Mouse (Mus musculus) lung, adult 18-20 months (tissue): Measurements from ENCODE around the gene Apol11b.
"Not testable (repeated sequence)": the region's sequence is repeated elsewhere in the genome, so short reads cannot be mapped to it uniquely, and the experiment has no call there.

ENCODE experiments used
- DNase-seq, 2 experiments: peaks; one replicate each; pipeline ENCODE4 v3.0.0; 2022; ENCODE audit warnings: mixed read lengths in 2 of 2

The Apol11b gene

DNA sequence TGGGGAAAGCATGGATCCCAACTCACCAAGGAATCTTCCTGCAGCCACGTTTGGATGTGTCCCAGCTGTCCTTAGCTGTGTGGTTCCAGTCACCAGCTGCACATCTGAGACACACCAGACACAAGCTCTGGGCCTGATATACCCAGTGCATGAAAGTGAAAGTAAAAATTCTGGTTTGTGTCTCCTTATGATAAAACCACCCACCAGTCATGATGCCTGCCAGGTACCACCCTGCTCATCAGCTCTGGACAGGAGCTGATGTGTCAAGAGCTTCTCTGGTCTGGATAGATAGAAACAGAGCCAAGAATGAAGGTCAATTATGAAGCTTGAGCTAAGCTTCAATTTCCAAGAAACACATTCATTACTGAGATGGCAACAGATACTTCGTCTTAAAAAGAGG, at the start of gene Apol11b:
Gene Apol11b, minus strand, starts transcription at position 111 of the 400 bp plus-strand sequence.
- DNase-seq = not testable (repeated sequence)

DNA sequence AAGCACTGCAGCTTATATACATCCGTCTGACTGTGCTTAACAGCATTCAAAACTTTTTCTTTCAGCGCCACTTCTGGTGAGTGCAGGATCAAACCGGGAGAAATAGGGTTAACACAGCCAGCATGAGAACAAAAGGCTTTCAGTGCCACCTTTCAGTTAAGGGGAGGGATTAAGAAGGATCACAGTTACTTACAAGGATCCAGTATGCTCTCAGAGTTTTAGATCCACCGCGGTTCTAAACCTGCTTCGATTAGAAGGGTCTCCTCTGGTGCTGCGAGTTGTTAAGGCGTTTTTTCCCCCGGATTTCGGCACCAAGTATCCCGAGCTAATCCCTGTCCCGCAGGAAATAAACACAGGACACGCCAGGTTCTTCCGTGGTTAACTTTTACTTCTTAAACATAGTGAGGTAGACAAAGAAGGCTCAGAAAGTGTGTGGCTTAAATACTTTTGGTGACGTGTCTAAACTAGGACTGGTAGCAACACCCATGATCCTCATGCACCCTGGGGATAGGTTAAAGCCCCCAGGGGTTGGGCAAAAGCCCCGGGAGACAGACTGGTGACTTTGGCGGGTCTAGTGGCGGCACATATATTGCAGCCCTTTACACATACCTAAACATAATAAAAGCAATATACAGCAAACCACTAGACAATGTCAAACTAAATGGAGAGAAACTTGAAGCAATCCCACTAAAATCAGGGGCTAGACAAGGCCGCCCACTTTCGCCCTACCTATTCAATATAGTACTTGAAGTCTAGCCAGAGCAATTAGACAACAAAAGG, 48.6 kb upstream of the Apol11b start:
- DNase-seq = not testable (repeated sequence)

DNA sequence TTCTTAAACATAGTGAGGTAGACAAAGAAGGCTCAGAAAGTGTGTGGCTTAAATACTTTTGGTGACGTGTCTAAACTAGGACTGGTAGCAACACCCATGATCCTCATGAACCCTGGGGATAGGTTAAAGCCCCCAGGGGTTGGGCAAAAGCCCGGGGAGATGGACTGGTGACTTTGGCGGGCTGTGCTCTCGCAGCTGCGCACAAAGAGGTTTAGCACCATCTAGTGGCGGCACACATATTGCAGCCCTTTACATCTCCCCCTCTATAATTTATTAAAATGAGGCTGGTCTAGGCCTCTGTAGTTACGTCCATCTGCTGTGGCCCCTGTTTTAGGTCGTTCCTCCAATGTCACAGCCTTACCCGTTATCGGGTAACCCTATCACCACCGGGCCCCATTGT, 40.9 kb upstream of the Apol11b start:
- peak; percentile 6 to 16 for DNase-seq

- not testable (repeated sequence) for DNase-seq
Measured at GRCm38 (mm10) chr15:77674081-77674480, 31.0 kb upstream of the Apol11b start.

- DNase-seq = not testable (repeated sequence)
Measured at GRCm38 (mm10) chr15:77661841-77662240, 18.8 kb upstream of the Apol11b start.

DNA sequence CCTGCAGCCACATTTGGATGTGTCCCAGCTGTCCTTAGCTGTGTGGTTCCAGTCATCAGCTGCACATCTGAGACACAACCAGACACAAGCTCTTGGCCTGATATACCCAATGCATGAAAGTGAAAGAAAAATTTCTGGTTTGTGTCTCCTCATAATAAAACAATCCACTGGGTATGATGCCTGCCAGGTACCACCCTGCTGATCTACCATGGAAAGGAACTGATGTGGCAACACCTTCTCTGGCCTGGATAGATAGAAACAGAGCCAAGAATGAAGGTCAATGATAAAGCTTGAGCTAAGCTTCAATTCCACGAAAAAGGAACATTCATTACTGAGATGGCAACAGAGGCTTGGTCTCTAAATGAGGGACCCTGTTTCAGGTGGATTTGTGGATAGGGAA, 16.7 kb upstream of the Apol11b start:
- DNase-seq = not testable (repeated sequence)

GRCm38 (mm10) chr15:77651143-77651542, 8.1 kb upstream of the Apol11b start:
- not testable (repeated sequence) for DNase-seq

DNA sequence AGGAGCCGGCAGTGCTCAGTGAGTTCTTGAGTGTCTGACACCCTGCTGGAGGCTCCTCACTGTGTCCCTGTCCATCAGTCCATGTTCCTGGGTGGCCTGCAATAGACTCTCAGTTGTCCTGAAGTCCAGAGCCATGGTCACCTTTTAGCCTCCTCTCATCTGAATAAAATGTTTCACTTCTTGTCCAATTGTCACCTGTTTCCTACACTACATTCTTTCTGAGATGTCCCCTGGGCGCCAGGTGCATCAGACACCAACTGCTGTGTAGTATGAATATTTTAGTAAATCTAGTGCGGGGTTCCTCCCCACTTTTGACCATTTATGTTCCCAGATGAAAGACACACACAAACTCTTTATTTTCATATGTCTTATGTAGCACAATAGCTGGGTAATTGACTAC, 13.3 kb downstream of the Apol11b start:
- DNase-seq = not testable (repeated sequence)

DNA sequence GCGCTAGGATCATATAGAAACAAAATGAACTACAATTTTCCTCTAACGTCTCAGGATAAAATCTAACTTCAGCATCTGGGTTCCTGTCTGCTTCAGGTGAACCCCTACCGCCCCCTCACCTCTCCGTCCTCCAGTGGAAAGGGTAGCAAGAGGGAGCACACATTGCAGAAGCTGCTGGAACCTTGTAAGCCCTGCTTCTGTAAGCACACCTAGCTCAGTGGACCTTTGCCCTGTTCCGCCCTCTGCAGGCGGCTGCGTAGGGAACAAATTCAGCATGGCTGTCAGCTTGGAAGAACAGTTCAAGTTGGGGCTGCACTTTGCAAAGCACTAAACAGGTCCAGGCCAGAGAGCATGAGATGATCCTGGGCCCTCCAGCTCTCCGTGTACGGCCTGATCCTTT, 14.4 kb downstream of the Apol11b start:
- DNase-seq = not testable (repeated sequence)

GRCm38 (mm10) chr15:77626471-77626870, 16.6 kb downstream of the Apol11b start:
- DNase-seq = not testable (repeated sequence)

DNA sequence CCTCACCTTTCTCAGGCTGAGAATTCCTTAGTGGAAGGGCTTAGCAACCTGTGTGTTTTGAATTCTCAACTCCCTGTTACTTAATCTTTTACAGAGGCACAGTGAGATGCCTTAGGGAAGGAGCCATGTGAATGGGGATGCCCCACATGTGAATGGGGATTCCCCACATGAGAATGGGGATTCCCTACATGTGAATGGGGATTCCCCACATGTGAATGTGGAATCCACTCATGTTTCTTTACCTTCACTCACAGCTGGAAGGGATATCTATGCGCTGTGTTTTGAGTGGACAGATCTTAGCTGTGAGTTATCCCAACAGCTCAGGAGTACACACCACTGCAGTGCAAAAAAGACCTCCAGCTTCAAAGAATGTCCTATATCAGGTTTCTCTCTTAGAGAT, 18.4 kb downstream of the Apol11b start:
- no peak for DNase-seq

- DNase-seq = no peak
Measured at GRCm38 (mm10) chr15:77606069-77606468, 37.0 kb downstream of the Apol11b start.

DNA sequence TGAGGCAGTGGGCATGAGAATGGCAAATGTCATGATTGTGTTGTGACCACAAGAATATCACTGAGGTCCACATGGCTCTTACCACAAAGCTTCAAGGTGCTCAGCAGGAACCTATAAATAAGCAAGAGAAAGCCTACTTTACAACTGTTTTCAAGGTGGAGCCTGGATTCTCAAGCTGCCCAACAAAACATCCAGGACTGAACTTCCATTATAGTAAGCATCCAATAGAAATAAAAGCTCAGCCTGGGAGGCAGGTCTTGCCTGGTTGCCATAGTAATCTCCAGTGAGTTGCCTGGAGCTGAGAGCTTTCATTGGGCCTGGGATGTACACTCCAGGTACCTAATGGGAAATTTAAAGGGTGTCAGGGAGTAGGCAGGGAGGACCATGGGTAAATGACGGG, 44.1 kb downstream of the Apol11b start, which contains the start of gene Gm36245:
Gene Gm36245, plus strand, starts transcription at position 301 of the 400 bp plus-strand sequence.
- DNase-seq = no peak

GRCm38 (mm10) chr15:77598429-77598828, 44.7 kb downstream of the Apol11b start:
- DNase-seq = peak; percentile 33 to 41

GRCm38 (mm10) chr15:77595961-77596360, 47.1 kb downstream of the Apol11b start, which contains the start of gene Apol10b:
Gene Apol10b, minus strand, starts transcription at chr15:77596125.
- DNase-seq = no peak

GRCm38 (mm10) chr15:77593557-77593956, 49.5 kb downstream of the Apol11b start:
- no peak for DNase-seq

DNA sequence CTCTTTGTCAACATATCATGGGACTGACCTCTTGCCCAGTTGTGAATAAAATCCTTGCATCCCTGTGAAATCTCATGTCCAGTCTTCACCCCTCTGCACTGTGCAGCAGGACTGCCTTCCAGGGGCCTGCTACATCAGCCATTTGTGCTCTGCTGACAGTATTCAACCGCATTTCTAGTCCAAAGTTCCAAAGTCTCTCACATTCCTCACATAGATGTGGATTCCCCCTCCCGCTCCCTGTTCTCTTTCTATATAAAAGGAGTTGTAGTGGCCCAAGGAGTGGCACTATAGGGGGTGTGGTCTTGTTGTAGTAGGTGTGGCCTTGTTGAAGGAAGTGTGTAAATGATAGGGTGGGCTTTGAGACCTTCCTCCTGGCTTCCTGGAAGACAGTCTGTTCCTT, 52.2 kb downstream of the Apol11b start:
- DNase-seq = no peak

- no peak for DNase-seq
Measured at GRCm38 (mm10) chr15:77588981-77589380, 54.1 kb downstream of the Apol11b start.

GRCm38 (mm10) chr15:77587026-77587425, 56.1 kb downstream of the Apol11b start:
- DNase-seq = peak in 1 of 2 experiments; percentile 27
